Mouse (Mus musculus) liver, embryonic 14.5 days (tissue): Measurements from ENCODE around the gene Vps13d. TPM values are rescaled to one million over a fixed set of nuclear protein-coding genes. Genes with fewer than 3 reads are reported as not detected.

Experiments
- ATAC-seq: fragments of 200-750 bp; cut with Nextera tagmentation; 2 replicates; pipeline ENCODE4 v1.8.0; 2017; ENCODE audit warnings: moderate number of reproducible peaks, mild to moderate bottlenecking, moderate library complexity; ENCODE audit not compliant: insufficient read depth
- DNase-seq, 3 experiments: peaks; one replicate each; pipeline ENCODE4 v3.0.0-alpha.2; 2012 to 2013; ENCODE audit warnings: low read depth in 3 of 3, low spot score in 3 of 3
- H3K27ac ChIP-seq: fragments of 300-500 bp; sonication (generic); 2 replicates; pipeline ENCODE4 v1.5.1; 2014; ENCODE audit warnings: moderate library complexity, mild to moderate bottlenecking, control low read depth, inconsistent platforms
- H3K27me3 ChIP-seq: fragments of 300-500 bp; sonication (generic); 2 replicates; pipeline ENCODE4 v1.6.1; 2014; ENCODE audit warnings: mild to moderate bottlenecking, low read length, moderate library complexity; ENCODE audit not compliant: control insufficient read depth, insufficient read depth
- H3K36me3 ChIP-seq: fragments of 300-500 bp; sonication (generic); replicated peaks from 2 replicates; pipeline ENCODE4 v1.6.1; 2014; ENCODE audit warnings: low read depth; ENCODE audit not compliant: control insufficient read depth, insufficient read depth
- H3K4me1 ChIP-seq, 2 experiments: fragments of 200-500 bp in 1 of 2; fragments of 300-500 bp in 1 of 2; sonication (generic) in 1 of 2; replicated peaks; 2 replicates each; pipeline ENCODE4 v1.6.1; 2012 to 2014; ENCODE audit warnings: antibody characterized with exemption in 1 of 2, inconsistent platforms in 1 of 2, low read length in 1 of 2; ENCODE audit not compliant: control insufficient read depth in 2 of 2, insufficient read depth in 2 of 2
- H3K4me2 ChIP-seq: fragments of 300-500 bp; sonication (generic); 2 replicates; pipeline ENCODE4 v1.6.1; 2014; ENCODE audit warnings: low read depth, mild to moderate bottlenecking, control low read depth, moderate library complexity
- H3K4me3 ChIP-seq, 2 experiments: fragments of 200-500 bp in 1 of 2; fragments of 300-500 bp in 1 of 2; sonication (generic) in 1 of 2; 2 replicates each; pipeline ENCODE4 v1.5.1; 2012 to 2014; ENCODE audit warnings: low read depth in 2 of 2, low read length in 2 of 2, mild to moderate bottlenecking in 2 of 2, control low read depth in 1 of 2, inconsistent platforms in 1 of 2, moderate library complexity in 1 of 2; ENCODE audit not compliant: insufficient read depth in 1 of 2
- H3K9ac ChIP-seq: fragments of 300-500 bp; sonication (generic); replicated peaks from 2 replicates; pipeline ENCODE4 v1.6.1; 2014; ENCODE audit warnings: mild to moderate bottlenecking, control low read depth, moderate library complexity
- H3K9me3 ChIP-seq: fragments of 300-500 bp; sonication (generic); 2 replicates; pipeline ENCODE4 v1.6.1; 2016; ENCODE audit warnings: low read length, mixed read lengths; ENCODE audit not compliant: control insufficient read depth
- CTCF ChIP-seq: IDR thresholded peaks from 2 replicates; pipeline ENCODE4 v1.5.1; 2016; ENCODE audit warnings: antibody characterized with exemption, low read depth, control low read depth
- EP300 ChIP-seq: IDR thresholded peaks from 2 replicates; pipeline ENCODE4 v1.6.1; 2016; ENCODE audit warnings: antibody characterized with exemption, low read depth
- WGBS: fragments of 180-500 bp; shearing (Covaris S2); extraction: QIAGEN DNeasy Blood & Tissue Kit; methylation state at CpG from one replicate; pipeline ENCODE4 v1.1.7; 2014; ENCODE audit not compliant: insufficient replicate concordance; 5-methylcytosine and 5-hydroxymethylcytosine counted together
- polyA plus RNA-seq, 2 experiments: library from polyadenylated mRNA; depleted of rRNA in 1 of 2; stranded (reverse) in 1 of 2; unstranded in 1 of 2; fragments of >200 nt; fragmentation: Nextera tagmentation in 1 of 2; extraction: Ambion mirVana in 1 of 2; gene quantifications; 2 replicates each; pipeline versions ENCODE4 v1.2.1 to v1.2.3; 2012 to 2014

Gene Vps13d
- polyA plus RNA-seq, 2 experiments, result 5.3 to 7.1 TPM

GRCm38 (mm10) chr4:145071942-145072341 lies 122.9 kb downstream of the Vps13d start:
- Histone ChIP-seq H3K4me1 (peaks cover 0 to 3% of the 10 kb centered on the region in 2 experiments; a peak in 1 of 4 replicates), H3K36me3 (peaks cover 21% of the 10 kb centered on the region), H3K4me2 (no peak overlapping the region), H3K9me3 (no peaks in the 10 kb centered on the region), H3K27me3 (no peaks in the 10 kb centered on the region), H3K9ac (no peak overlapping the region), H3K4me3 (no peak overlapping the region), H3K27ac (no peak overlapping the region)
- TF ChIP-seq EP300 (no peak), CTCF (no peak)
- 86% methylated on average over 7 of the region's 7 CpGs for WGBS
- no peak for ATAC-seq
- DNase-seq, result no peak

GRCm38 (mm10) chr4:145067019-145067680 lies 127.7 kb downstream of the Vps13d start:
- H3K36me3 ChIP-seq, result peaks cover 31% of the 10 kb centered on the region
- H3K27ac ChIP-seq, result no peak overlapping the region
- 86% methylated on average over 6 of the region's 6 CpGs for WGBS
- no peaks in the 10 kb centered on the region for H3K27me3 ChIP-seq
- H3K9ac ChIP-seq, result no peak overlapping the region
- H3K4me3 ChIP-seq, result no peak overlapping the region
- DNase-seq (no peak), ATAC-seq (no peak)
- H3K4me2 ChIP-seq, result no peak overlapping the region
- H3K9me3 ChIP-seq, result no peaks in the 10 kb centered on the region
- no peak for TF ChIP-seq CTCF
- no peak for TF ChIP-seq EP300
- no peaks in the 10 kb centered on the region for H3K4me1 ChIP-seq

- WGBS, result 78% methylated on average over 7 of the region's 7 CpGs
- DNase-seq (no peak), ATAC-seq (no peak)
- Histone ChIP-seq H3K27me3 (no peaks in the 10 kb centered on the region), H3K9ac (no peak overlapping the region), H3K4me2 (no peak overlapping the region), H3K4me3 (no peak overlapping the region), H3K36me3 (peaks cover 31% of the 10 kb centered on the region), H3K27ac (no peak overlapping the region), H3K9me3 (no peaks in the 10 kb centered on the region), H3K4me1 (no peaks in the 10 kb centered on the region)
- TF ChIP-seq CTCF, result no peak
- no peak for TF ChIP-seq EP300
Observed at GRCm38 (mm10) chr4:145066336-145067018, 128.3 kb downstream of the Vps13d start.

GRCm38 (mm10) chr4:145058749-145059442 lies 135.9 kb downstream of the Vps13d start:
- Histone ChIP-seq H3K27ac (no peak overlapping the region), H3K9ac (no peak overlapping the region), H3K4me2 (no peak overlapping the region), H3K4me3 (no peak overlapping the region), H3K36me3 (peaks cover 34% of the 10 kb centered on the region), H3K9me3 (no peaks in the 10 kb centered on the region), H3K4me1 (peaks cover 3 to 7% of the 10 kb centered on the region in 2 experiments; a peak in 1 of 4 replicates), H3K27me3 (no peaks in the 10 kb centered on the region)
- 0 out of 2 replicates have a peak, but pooled peaks have one; percentile 26 for TF ChIP-seq EP300
- TF ChIP-seq CTCF, result no peak
- no peak for DNase-seq
- peak; percentile 67; the same call in 1 of the 2 replicates for ATAC-seq
- 64% methylated on average over 2 of the region's 2 CpGs for WGBS

GRCm38 (mm10) chr4:145056346-145056745 lies 138.5 kb downstream of the Vps13d start:
- Histone ChIP-seq H3K4me1 (peaks cover 3 to 10% of the 10 kb centered on the region in 2 experiments; a peak in 1 of 4 replicates), H3K9me3 (no peaks in the 10 kb centered on the region), H3K9ac (no peak overlapping the region), H3K4me3 (no peak overlapping the region), H3K36me3 (peaks cover 25% of the 10 kb centered on the region), H3K27ac (no peak overlapping the region), H3K4me2 (no peak overlapping the region), H3K27me3 (no peaks in the 10 kb centered on the region)
- TF ChIP-seq CTCF (no peak), EP300 (no peak)
- no peak for ATAC-seq
- WGBS, result 78% methylated on average over 3 of the region's 3 CpGs
- DNase-seq, result no peak
